Mouse (Mus musculus) spleen, postnatal 4 days (tissue): ENCODE data around the gene Aph1b.
"Not testable (repeated sequence)": the region's sequence is repeated elsewhere in the genome, so short reads cannot be mapped to it uniquely, and the experiment has no call there.

ENCODE experiments used
- DNase-seq, 2 experiments: peaks; one replicate each; pipeline ENCODE4 v3.0.0; 2022; ENCODE audit warnings: low spot score in 2 of 2

Gene Aph1b

GRCm38 (mm10) chr9:66795464-66796324, at the start of gene Aph1b:
Aph1b (minus strand) TSS chr9:66795490.
- peak; percentile 89 to 93 for DNase-seq

DNA sequence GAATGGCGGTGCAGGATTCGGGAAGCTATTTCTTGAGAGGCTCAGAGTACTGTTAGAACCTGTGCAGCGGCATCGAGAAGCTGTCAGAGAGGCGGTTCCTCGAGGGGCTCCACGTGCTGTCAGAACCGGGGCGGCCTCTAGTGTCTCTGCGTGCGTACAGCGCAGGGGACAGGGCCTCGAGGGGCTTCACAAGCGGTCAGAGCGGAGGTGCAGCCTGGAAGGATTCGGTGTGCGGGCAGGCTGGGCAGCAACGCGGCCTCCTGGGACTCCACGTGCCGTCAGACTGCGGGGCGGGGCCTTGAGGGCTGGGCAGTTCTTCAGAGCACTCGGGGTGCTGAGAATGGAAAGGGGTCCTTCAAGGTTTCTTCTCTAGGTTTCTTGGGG, 39.8 kb upstream of the Aph1b start:
- DNase-seq, result peak in 1 of 2 experiments; percentile 51

DNA sequence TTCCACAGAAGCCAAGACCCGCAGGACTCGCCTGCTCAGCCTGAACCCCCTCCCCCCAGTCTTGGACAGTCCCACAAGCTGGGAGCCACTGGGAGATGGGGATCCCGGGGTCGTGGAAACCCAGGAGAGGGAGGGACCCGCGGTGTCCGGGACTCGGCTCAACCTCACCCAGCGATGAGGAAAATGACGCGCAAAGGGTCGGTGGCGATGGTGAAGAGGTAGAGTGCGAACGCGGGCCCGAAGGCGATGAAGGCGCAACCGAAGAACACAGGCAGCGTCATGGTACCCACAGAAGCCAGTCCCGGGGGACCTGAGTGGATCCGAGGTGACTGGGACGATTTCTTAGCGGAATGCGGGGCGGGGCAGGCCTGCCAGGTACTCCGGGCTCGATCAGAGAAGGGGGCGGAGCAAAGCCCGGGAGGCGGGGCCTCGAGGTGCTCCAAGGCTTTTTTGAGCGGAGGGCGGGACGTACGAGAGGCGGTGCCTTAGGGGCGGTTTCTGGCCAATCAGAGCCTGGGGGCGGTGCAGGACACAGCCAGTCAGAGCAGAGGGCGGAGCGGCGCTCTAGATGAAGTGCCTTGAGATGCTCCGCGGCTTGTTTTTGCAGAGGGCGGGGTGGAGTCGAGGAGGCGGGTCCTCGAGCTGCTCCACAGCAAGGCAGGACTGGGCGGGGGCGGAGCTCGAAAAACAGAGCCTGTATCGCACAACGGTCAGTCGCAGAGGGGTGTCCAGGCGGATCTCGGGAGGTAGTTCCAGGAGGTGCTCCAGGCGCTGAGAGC, 39.2 kb upstream of the Aph1b start, which contains the start of gene Aph1c:
TSS of gene Aph1c (minus strand) at position 409 of the 779 bp plus-strand sequence.
- peak; percentile 99 for DNase-seq

DNA sequence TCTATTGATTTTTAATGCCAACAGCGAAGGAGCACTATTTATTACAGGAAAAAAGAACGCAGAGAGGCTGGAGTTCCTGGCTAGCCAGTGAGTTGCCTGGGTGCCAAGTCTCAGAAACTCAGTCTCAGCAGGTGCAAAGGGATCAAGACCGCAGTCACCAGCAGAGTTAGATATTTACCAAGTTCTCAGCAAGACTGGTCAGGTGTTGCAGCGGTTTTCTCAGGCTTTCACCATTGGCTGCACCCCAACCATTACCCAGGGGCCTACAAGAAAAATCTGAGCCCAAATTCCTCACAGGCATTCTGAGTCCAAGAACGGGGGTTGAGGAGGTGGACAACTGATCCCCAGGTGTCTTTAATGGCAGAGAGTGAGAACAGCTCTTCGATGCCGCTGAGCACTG, 38.6 kb upstream of the Aph1b start:
- no peak for DNase-seq

GRCm38 (mm10) chr9:66832366-66832908, 37.1 kb upstream of the Aph1b start:
- DNase-seq, result no peak

GRCm38 (mm10) chr9:66825990-66826389, 30.7 kb upstream of the Aph1b start:
- DNase-seq, result no peak

DNA sequence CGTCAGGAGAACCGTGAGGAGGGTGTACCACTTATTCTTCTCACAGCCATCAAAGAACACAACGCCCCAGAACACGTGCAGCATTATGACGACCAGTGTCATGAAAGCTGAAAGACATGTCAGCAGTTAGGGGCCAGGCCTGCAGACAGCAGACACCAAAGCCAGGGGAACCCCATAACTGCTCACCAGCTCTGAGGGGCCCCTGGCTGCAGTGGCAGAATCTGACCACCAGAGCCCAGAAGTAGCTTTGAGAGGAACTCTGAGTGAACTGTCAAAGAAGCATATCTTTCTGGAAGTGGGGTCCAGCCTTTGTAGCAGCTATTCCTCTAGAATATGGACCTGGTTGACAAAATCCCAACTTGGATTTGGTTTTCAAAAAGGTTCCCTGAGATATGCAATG, 27.0 kb upstream of the Aph1b start:
- DNase-seq, result not testable (repeated sequence)

- DNase-seq, result no peak
Measured at GRCm38 (mm10) chr9:66820996-66821395, 25.7 kb upstream of the Aph1b start.

DNA sequence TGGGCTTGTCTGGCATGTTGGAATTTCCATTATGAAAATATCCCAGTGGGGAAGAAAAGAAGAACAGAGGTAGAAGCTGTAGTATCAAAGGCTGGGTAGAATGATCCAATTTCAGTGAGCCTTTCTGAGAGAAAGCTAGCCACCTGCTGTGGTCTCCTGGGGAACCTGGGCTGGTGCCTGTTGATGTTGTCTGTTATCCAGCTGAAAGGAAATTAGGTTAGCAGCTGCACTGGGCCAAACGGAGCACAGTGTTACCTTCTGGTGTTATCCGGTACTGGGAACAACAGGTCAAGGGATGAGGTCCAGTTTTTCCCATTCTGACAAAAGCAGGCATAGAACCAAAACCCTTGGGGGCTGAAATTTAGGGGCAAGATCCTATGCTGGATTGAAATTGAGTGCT, 18.1 kb upstream of the Aph1b start:
- DNase-seq, result no peak

- not testable (repeated sequence) for DNase-seq
Measured at GRCm38 (mm10) chr9:66805951-66806350, 10.7 kb upstream of the Aph1b start.

DNA sequence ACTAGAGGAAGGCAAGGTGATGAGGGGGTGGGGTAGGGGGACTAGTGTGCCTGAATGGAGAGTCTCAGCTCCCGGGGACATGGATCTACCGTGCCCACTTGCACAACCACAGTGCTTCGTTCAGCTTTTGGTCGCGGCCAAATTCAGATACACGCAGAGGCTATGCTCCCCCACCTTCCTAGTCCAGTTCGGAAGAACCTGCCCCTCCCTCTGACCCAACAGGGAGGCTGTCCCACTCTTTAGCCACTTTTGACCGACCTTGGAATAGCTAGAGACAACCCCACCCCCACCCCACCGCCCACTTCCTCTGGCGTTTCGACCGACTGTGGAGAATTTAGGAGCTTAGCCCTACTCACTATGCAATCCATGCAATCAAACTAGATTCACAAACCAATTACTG, 6.7 kb upstream of the Aph1b start:
- peak in 1 of 2 experiments; percentile 54 for DNase-seq

DNA sequence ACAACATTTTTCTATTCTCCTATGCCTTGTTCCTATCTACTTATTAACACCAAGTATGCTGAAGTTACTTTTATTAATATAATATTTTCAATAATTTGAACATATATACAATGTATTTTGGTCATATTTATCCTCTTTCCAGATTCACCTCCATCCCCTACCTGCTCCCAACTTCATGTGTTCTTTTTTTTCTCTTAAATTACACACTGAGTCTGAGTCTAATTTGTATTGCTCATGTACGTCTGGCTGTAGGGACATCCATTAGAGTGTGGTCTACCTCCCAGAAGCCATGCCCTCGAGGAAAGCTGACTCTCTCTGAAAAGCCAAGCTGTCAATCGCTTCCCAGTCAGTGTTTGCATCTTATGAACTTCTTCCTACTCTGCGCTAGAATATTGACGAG, 1.4 kb upstream of the Aph1b start, which contains the start of gene Gm10647:
TSS of gene Gm10647 (plus strand) at position 301 of the 400 bp plus-strand sequence.
- DNase-seq, result no peak

DNA sequence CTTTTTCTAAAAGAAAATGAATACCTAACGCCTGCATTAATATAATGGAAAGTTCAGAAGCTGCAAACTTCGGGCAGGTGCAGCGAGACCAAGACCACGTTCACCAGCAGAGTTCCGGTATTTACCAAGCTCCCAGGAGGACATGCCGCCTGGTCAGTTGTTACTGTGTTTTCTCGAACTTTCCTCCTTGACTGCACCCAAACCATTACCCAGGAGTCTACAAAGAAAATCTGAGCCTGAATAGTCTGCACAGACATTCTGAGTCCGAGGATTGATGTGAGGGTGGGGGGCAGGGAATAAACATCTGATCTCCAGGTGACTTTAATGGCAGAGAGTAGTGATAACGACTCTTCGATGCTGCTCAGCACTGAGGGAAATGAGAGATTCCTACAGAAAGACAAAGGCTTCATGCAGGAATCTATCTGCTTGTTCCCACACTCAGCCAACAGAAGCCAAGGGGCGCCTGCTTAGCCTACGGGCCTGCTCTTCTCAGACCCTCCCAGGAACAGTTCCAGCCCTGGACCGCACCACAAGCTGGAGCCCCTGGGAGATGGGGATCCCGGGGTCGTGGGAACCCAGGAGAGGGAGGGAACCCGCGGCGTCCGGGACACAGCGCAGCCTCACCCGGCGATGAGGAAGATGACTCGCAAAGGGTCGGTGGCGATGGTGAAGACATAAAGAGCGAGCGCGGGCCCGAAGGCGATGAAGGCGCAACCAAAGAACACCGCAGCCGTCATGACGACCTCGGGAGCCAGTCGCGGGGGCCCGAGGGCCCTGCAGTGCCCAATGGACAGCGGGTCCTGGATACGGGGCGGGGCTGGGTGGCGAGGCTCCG, 444 bp downstream of the Aph1b start:
- DNase-seq, result no peak

- no peak for DNase-seq
Measured at GRCm38 (mm10) chr9:66787821-66788220, 7.5 kb downstream of the Aph1b start.

GRCm38 (mm10) chr9:66784552-66784951, 10.7 kb downstream of the Aph1b start:
- DNase-seq, result peak; percentile 30 to 72

DNA sequence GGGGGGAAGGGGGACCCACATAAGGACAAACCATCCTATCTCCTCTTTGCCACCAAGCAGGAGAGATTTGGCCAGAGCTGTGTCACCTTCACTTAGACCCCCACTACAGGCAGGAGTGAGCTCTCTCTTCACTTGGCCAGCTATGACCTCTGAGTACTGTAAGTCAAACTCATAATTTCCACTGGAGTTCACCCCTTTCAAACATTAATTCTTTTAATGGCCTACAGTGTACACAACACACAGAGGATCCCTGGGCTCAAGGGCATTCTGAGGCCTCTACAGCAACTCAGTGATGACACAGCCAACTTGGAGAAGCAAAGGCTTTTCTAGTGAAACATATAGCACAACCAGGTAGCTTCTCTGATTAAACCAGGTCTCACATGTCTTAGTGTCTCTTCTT, 24.6 kb downstream of the Aph1b start:
- DNase-seq, result peak in 1 of 2 experiments; percentile 26

- DNase-seq, result no peak
Measured at GRCm38 (mm10) chr9:66769275-66769674, 26.0 kb downstream of the Aph1b start.

DNA sequence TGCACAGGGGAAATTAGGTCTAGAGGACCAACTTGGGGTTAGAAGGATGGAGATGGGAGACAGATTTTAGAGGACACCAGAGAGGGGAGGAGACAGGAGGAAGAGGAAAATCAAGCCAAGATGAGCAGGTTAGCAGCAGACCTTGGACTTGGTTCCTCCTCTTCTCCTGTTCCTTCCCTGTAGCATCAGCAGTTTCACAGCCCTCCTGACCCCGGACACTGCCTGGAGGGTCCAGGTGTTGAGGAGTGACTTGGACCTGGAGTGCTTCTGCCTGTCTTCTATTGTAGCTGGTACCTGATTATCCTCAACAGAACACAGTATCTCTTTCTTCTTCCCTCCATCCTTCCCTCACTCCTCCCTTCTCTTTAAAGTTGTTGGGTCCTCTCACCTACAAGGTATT, 26.6 kb downstream of the Aph1b start:
- DNase-seq, result no peak

GRCm38 (mm10) chr9:66760991-66761390, 34.3 kb downstream of the Aph1b start:
- DNase-seq, result no peak

DNA sequence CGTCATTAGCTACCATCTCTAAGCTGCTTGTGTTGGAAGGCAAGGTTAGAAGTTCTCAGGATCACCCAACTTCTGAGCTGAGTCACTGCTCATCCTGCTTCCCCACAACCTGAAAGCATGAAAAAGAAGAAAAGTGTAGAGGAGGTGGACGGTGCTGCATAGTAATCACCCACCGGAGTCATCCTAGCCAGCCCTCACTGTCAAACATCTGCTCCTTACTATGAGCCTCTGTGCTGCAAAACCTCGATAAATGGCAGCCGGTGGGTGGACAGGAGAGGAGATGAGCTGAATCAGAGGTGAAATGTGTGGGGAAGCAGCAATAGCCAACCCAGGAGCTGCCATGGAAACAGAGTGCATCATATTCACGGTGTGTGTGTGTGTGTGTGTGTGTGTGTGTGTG, 42.4 kb downstream of the Aph1b start:
- DNase-seq, result no peak

- no peak for DNase-seq
Measured at GRCm38 (mm10) chr9:66748390-66748789, 46.9 kb downstream of the Aph1b start.
